Mouse (Mus musculus) hindbrain, embryonic 14.5 days (tissue): Measurements from ENCODE around the gene Bmp5. TPM values are rescaled to one million over a fixed set of nuclear protein-coding genes. Genes with fewer than 3 reads are reported as not detected.

Experiments
- ATAC-seq: fragments of 200-750 bp; cut with Nextera tagmentation; 2 replicates; pipeline ENCODE4 v1.8.0; 2017; ENCODE audit warnings: moderate number of reproducible peaks, mild to moderate bottlenecking, moderate TSS enrichment, moderate library complexity; ENCODE audit not compliant: low FRiP score
- DNase-seq: peaks from one replicate; pipeline ENCODE4 v3.0.0-alpha.2; 2015; ENCODE audit warnings: low spot score
- H3K27ac ChIP-seq: fragments of 300-500 bp; sonication (generic); 2 replicates; pipeline ENCODE4 v1.5.1; 2014; ENCODE audit warnings: mild to moderate bottlenecking, moderate library complexity
- H3K27me3 ChIP-seq: fragments of 300-500 bp; sonication (generic); 2 replicates; pipeline ENCODE4 v1.6.1; 2014; ENCODE audit warnings: mild to moderate bottlenecking, low read length, mixed read lengths; ENCODE audit not compliant: control insufficient read depth, insufficient read depth
- H3K36me3 ChIP-seq: fragments of 300-500 bp; sonication (generic); replicated peaks from 2 replicates; pipeline ENCODE4 v1.6.1; 2014; ENCODE audit not compliant: control insufficient read depth, insufficient read depth
- H3K4me1 ChIP-seq: fragments of 300-500 bp; sonication (generic); replicated peaks from 2 replicates; pipeline ENCODE4 v1.6.1; 2014; ENCODE audit warnings: antibody characterized with exemption, low read length, mixed read lengths; ENCODE audit not compliant: control insufficient read depth, insufficient read depth
- H3K4me2 ChIP-seq: fragments of 300-500 bp; sonication (generic); replicated peaks from 2 replicates; pipeline ENCODE4 v1.6.1; 2014; ENCODE audit warnings: mild to moderate bottlenecking, moderate library complexity
- H3K4me3 ChIP-seq: fragments of 300-500 bp; sonication (generic); replicated peaks from 2 replicates; pipeline ENCODE4 v1.5.1; 2014; ENCODE audit warnings: mild to moderate bottlenecking, low read length
- H3K9ac ChIP-seq: fragments of 300-500 bp; sonication (generic); 2 replicates; pipeline ENCODE4 v1.6.1; 2014
- H3K9me3 ChIP-seq: fragments of 300-500 bp; sonication (generic); 2 replicates; pipeline ENCODE4 v1.6.1; 2016; ENCODE audit warnings: low read length; ENCODE audit not compliant: control insufficient read depth
- WGBS: fragments of 180-500 bp; shearing (Covaris S2); extraction: QIAGEN DNeasy Blood & Tissue Kit; methylation state at CpG from one replicate; pipeline ENCODE4 v1.1.7; 2014; 5-methylcytosine and 5-hydroxymethylcytosine counted together
- polyA plus RNA-seq: library from polyadenylated mRNA; unstranded; fragments of >200 nt; fragmentation: Nextera tagmentation; extraction: Ambion mirVana; gene quantifications from 2 replicates; pipeline ENCODE4 v1.2.1, GENCODE M21; 2014

Gene Bmp5
- polyA plus RNA-seq, 1 experiment from 2014 or later = 5.4 TPM

DNA sequence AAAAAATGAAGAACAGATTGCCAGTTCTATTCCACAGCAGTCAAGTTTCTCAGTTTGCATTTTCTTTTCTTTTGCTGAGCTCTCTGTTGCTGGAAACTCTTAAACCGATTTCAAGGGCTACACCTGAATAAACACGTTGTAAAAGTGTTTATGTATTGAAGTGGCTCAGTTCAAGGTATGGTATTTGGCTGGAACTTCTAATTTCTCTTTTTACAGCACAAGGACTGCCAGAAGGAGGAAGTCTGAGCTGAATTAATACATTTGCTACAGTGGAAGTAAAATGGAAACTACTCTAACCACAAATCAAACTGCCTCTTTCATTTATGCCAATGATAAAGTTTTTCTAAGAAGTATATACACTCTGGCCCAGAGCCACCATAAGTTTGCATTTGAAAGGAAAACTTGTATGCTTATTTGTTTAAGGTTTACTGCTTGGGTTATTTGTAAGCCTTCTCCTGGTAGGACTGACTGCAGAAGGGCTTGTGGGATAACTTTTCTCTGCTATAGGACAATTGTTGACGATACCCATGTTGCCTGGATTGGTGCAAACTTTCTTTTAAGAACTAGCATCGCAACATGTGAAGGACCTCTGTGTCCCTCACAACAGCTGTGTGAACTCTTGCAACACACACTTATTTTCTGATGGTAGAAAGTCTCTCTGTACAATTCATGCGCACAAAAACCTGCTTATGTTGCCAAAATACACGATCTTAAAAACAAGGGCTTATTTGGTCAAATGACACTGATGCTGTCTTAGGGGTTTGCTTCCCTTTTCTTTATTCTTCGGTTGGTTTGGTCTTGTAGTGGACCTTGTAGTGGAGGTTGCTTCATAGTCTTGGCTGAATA lies 95.4 kb downstream of the Bmp5 start:
- no peak for ATAC-seq
- H3K27ac ChIP-seq = no peak overlapping the region
- no peaks in the 10 kb centered on the region for H3K36me3 ChIP-seq
- no peaks in the 10 kb centered on the region for H3K27me3 ChIP-seq
- no peak overlapping the region for H3K4me3 ChIP-seq
- H3K9me3 ChIP-seq = no peaks in the 10 kb centered on the region
- DNase-seq = no peak
- H3K4me1 ChIP-seq = no peaks in the 10 kb centered on the region
- WGBS = 83% methylated on average over 7 of the region's 7 CpGs
- H3K9ac ChIP-seq = no peak overlapping the region
- no peak overlapping the region for H3K4me2 ChIP-seq

DNA sequence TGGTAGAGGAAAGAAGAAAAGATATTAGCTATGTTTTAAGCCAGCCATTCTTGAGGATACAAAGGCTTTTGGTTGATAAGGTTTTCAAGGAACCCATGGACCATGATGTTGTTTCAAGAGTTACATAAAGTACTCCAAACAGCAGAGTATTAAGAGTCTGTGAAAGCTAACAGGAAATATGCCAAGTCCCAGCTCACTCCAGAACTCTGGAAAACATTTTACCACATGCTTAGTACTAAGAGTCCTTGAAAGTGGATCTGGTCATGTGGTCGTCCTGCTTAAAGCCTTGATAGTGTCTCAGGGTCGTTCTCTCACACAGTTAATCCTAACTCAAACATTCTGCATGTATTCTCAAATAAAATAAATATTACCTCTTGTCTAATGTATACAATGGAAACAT lies 101.2 kb downstream of the Bmp5 start:
- Histone ChIP-seq H3K27ac (no peak overlapping the region), H3K9ac (no peak overlapping the region), H3K27me3 (no peaks in the 10 kb centered on the region), H3K4me3 (no peak overlapping the region), H3K4me2 (no peak overlapping the region), H3K36me3 (no peaks in the 10 kb centered on the region), H3K9me3 (no peaks in the 10 kb centered on the region), H3K4me1 (no peaks in the 10 kb centered on the region)
- ATAC-seq (no peak), DNase-seq (no peak)
- 76% methylated on average over 2 of the region's 2 CpGs for WGBS

DNA sequence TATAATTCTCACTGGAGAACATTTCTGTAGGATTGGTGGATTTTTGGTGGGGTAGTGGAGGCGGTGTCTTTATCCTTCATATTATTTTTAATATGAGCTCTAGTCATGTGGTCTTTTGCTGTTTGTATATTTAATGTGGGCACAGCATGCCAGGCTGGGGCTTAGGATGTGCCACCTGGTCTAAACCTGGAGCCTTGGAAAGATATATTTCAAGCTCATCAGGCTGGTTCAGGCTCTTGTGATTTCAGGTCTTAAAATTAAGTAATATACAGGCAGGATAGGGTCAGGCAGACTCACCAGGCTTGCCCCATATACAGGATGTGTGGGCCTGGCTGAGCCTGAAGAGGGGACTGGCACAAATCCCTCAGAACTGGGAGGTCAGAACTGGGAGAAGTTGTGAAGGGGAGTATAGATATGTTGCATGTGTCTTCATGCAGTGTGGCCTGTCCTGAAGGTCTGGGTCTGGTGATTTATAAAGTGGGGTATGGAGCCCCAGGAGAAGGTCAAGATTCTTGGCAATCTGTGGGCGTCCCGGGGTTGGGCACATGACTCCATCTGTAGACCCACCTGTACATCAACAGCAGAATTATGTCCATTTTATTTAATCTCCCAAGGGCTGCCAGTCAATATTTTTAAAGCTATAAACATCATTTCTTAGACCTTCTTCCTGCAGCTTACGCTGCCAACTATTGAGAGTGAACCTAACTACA lies 108.5 kb downstream of the Bmp5 start:
- no peak overlapping the region for H3K4me3 ChIP-seq
- DNase-seq = no peak

DNA sequence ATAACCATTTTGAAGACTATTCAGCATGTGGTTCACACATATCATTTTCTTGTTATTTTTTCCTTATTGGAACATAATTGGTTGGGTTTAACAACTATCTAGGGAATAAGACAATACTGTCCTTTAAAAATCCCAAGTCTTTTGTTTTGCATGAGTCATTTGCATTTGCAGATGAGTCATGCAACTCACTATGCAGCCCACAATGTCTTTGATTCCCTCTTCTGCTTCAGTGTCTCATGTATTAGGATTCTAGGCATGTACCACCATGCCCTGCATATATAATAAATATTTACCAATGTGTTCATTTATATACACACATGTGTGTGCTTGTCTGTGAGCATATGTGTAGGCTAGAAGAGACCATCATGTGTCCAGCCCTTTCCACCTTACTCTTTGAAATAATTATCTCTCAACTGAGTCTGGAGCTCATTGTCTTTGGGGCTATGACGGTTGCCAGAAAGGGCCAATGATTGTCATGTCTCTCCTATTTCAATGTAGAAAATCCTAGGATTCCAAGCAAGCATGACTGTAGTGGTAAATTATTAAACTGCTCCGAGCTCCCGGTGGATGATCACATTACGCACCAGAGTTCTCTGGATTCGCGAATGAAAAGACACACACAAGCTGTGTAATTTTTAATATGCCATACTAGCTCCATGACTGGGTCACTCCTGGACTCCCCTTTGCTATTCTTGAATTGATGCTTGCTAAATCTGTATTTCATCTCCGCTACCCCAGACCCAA lies 111.8 kb downstream of the Bmp5 start:
- Histone ChIP-seq H3K36me3 (no peaks in the 10 kb centered on the region), H3K4me2 (no peak overlapping the region), H3K4me3 (no peak overlapping the region), H3K9me3 (no peaks in the 10 kb centered on the region), H3K27ac (no peak overlapping the region), H3K27me3 (no peaks in the 10 kb centered on the region), H3K9ac (no peak overlapping the region), H3K4me1 (no peaks in the 10 kb centered on the region)
- ATAC-seq (no peak), DNase-seq (no peak)
- WGBS = 88% methylated on average over 7 of the region's 7 CpGs

More for the DNA sequence above, 108.5 kb downstream of the Bmp5 start:
- WGBS = 96% methylated on average over 4 of the region's 4 CpGs
- H3K27me3 ChIP-seq = no peaks in the 10 kb centered on the region
- H3K27ac ChIP-seq = no peak overlapping the region
- no peak overlapping the region for H3K4me2 ChIP-seq
- no peaks in the 10 kb centered on the region for H3K36me3 ChIP-seq
- H3K9ac ChIP-seq = no peak overlapping the region
- no peak for ATAC-seq
- H3K9me3 ChIP-seq = no peaks in the 10 kb centered on the region
- no peaks in the 10 kb centered on the region for H3K4me1 ChIP-seq

DNA sequence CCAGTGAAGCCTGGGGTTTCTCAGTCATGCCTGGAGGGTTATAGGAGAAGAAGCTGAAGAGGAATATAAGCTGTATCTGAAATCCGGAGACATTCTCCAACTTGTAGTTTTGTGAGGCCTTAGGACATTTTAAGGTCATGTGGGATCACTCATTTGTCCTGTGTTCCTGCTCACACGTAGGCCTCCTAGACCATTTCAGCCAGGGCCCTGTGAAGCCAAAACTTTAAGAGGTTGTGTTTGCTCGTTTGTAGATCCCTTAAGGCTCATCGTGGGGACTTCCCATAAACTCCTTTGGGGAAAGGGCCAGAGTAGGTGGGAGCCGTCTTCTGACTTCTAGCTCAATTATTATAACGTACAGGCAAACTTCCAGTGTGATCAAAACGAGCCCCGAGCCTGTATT lies 121.8 kb downstream of the Bmp5 start:
- H3K27ac ChIP-seq = no peak overlapping the region
- WGBS = 87% methylated on average over 8 of the region's 8 CpGs
- no peak for DNase-seq

DNA sequence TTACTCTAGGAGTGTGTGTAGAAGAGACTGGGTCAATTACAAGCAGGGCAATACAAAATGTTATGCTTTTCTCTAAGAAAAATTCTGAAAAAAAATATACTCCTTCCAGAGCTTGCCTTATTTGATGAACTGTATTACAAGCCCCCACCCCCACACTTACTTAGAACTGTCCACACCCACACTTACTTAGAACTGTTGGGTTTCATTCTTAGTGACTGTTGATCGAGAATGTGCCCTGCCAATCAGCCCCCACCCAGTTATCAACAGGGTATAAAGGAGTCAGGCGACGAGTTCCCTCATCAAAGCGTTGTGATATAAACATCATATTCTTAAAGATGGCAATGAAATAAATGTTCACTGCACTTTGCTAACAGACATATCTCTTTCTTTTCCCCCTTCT lies 122.9 kb downstream of the Bmp5 start:
- ATAC-seq (no peak), DNase-seq (no peak)
- no peak overlapping the region for H3K4me3 ChIP-seq
- no peaks in the 10 kb centered on the region for H3K4me1 ChIP-seq
- H3K4me2 ChIP-seq = no peak overlapping the region
- no peaks in the 10 kb centered on the region for H3K27me3 ChIP-seq
- no peak overlapping the region for H3K27ac ChIP-seq
- no peaks in the 10 kb centered on the region for H3K9me3 ChIP-seq
- WGBS = 87% methylated on average over 4 of the region's 4 CpGs
- no peak overlapping the region for H3K9ac ChIP-seq
- H3K36me3 ChIP-seq = no peaks in the 10 kb centered on the region

More for the DNA sequence above, 121.8 kb downstream of the Bmp5 start:
- no peaks in the 10 kb centered on the region for H3K27me3 ChIP-seq
- H3K4me1 ChIP-seq = no peaks in the 10 kb centered on the region
- ATAC-seq = no peak
- H3K36me3 ChIP-seq = no peaks in the 10 kb centered on the region
- H3K4me2 ChIP-seq = no peak overlapping the region
- H3K9ac ChIP-seq = no peak overlapping the region
- H3K4me3 ChIP-seq = no peak overlapping the region
- H3K9me3 ChIP-seq = no peaks in the 10 kb centered on the region

DNA sequence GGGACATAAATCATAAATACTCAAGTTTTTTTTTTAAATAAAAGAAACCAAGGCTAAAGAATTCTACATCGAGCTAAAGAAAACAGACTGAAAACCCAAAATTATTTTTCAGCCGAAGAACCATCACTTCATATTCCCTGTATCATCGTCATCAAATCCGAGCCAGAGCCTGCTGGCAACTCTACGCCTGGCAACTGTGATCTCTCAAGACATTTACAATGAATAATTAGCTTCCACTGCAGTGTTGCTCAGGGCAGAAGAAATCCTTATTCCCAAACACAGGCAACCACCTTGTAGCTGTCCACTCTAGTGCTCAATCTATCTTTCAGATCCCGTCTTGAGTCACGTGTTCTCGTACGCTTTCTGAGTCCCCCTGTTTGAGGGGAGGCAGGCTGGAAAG lies 126.1 kb downstream of the Bmp5 start:
- Histone ChIP-seq H3K27ac (no peak overlapping the region), H3K4me1 (no peaks in the 10 kb centered on the region), H3K27me3 (no peaks in the 10 kb centered on the region), H3K4me3 (no peak overlapping the region), H3K9ac (no peak overlapping the region), H3K36me3 (no peaks in the 10 kb centered on the region), H3K4me2 (no peak overlapping the region), H3K9me3 (no peaks in the 10 kb centered on the region)
- WGBS = 70% methylated on average over 9 of the region's 9 CpGs
- DNase-seq (no peak), ATAC-seq (no peak)

DNA sequence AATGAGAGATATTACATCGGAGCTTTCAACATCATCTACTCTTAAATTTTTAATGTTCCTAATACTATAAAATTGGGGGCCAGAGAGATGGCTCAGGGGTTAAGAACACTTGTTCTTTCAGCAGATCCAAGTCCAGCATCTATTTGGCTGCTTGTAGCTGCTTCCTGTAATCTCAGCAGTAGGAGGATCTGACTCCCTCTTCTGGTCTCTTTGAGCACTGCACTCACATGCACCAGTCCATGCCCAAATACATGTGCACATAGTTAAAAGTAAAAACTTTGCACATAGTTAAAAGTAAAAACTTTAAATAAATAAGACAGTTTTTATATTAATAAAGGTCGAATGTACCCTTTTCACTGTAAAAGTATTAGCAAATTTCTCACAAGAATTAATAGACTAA lies 130.3 kb downstream of the Bmp5 start:
- Histone ChIP-seq H3K4me2 (no peak overlapping the region), H3K4me3 (no peak overlapping the region), H3K27me3 (no peaks in the 10 kb centered on the region), H3K4me1 (no peaks in the 10 kb centered on the region; the same call in 1 of the 2 replicates), H3K27ac (no peak overlapping the region), H3K9me3 (no peaks in the 10 kb centered on the region), H3K9ac (no peak overlapping the region), H3K36me3 (no peaks in the 10 kb centered on the region)
- ATAC-seq (no peak), DNase-seq (no peak)
- 52% methylated on average over 2 of the region's 2 CpGs for WGBS
